Mouse (Mus musculus) heart, postnatal 4 days (tissue): Measurements from ENCODE around the gene Gab2. TPM values are rescaled to one million over a fixed set of nuclear protein-coding genes. Genes with fewer than 3 reads are reported as not detected.
"Not testable (repeated sequence)": the region's sequence is repeated elsewhere in the genome, so short reads cannot be mapped to it uniquely, and the experiment has no call there.

Source experiments
- DNase-seq: peaks from one replicate; pipeline ENCODE4 v3.0.0; 2021
- total RNA-seq, 2 experiments: library from RNA; stranded (reverse); gene quantifications; 2 replicates each; pipeline ENCODE4 v1.2.3; 2021

Gene Gab2
- total RNA-seq, 2 experiments from 2014 or later, result 26.6 to 27.4 TPM

DNA sequence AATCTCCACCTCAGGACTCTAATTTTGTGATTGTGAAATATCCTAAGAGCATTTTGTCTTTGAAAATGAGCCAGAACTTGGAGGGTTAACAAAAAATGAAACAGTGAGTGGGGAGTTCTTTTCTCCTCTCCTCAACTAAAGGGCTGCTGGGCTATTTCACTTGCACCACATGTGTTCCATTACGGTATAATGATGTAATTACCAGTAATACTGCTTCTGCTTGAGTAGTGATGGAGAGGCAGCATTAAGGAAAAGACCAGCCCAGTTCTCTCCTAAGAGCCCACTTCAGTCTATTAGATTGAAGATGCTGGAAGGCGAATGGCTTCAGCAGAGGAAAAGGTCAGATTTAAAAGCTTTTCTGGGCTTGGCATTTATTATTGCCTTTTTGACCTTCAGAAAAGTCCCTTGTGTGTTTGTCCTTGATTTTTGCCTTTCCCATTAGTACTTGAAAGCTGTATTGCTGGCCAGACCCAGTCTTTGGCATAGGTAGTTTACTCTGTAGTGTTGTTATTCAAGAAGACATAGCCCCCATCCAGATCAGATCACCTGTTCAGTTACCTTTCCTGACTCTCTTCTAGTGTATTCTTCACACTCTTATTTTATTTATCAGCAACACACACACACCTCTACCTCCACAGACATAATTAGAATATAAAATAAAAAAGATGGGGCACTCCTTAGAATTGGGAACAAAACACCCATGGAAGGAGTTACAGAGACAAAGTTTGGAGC is 69.9 kb downstream of the Gab2 start:
- DNase-seq, result no peak

DNA sequence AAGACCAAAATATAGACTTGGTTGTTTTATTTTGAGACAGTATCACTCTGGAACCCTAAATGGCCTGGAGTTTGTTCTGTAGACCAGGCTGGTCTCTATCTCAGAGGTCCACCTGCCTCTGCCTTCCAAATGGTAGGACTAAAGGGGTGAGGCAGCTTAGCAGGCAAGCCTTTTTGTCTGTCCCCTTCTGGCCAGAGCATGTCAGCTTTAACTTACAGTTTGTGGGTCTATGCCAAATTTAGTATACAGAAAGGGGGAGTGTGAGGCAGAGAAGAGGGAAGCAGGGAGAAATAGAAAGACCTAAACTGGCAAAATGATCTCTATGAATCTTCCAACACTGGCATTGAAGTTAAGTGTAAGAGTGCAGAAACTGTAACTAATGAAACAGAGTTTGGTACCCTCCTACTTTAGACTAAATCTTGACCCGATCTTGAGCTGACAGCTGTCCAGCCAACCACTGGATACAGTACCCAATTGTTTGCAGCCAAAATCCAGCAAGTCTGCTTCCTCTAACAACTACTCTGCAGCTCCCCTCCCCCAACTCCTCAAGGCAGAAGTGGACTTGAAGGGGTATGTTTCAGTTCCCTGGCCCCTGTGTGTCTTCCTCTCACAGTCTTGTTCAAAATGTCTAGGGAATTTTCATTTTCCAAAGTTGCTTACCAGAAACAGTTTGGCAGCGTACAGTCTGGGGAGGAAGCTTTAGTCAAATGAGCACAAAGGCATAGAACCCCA is 73.5 kb downstream of the Gab2 start:
- peak; percentile 32 for DNase-seq

DNA sequence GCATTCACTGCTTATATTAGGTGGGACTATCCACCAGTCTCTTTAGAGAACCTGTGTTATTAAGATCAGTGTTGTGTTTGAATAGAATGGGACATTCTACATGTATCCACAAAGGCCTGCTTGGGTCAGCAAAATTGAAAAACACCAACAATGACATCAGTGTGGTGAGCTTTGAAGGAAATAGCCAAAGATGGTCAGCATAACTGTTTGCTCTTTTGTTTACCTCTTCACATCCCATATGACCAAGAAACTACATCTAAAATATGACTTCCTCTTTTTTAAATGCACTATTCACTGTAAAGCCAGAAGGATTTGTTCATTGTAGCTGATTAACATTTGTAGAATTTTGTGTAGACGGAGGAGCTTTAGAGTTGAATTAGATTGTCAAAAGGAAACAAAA is 82.9 kb downstream of the Gab2 start:
- DNase-seq, result no peak

DNA sequence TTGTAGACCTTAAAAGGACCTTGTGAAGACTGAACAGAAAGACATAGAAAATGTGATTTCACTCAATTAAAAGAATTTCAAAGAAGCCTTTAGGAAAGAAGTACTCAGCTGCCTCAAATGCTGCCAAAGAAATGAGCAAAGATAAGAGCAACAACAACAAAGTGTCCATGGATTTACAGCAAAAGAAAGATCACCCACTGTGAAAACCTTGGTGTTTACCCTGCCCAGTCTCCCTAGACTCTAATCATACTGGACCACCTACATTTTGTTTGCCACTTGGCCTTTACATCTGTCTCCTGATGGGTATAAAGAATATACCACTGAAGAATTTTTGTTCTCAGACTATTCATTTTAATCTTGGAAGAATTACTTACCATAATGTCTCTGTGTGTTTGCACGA is 89.7 kb downstream of the Gab2 start:
- DNase-seq, result no peak

DNA sequence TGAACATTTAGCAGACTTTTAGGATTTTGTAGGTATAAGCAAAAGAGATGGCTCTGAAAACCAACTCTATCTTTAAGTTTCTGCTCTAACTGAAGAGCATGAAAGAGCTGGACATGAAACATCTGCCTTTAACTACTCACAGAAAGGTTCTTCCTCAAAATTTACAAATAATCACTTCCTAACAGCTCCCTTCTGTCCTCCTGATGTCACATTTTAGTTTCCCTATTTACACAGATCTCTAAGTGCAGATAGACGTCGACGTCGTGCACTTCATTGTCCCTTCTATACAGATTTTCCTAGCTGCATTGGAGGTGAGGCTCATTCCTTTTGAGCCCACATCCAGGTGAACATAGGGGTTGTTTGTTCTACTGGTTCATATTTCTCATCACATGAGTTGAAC is 90.3 kb downstream of the Gab2 start:
- no peak for DNase-seq

DNA sequence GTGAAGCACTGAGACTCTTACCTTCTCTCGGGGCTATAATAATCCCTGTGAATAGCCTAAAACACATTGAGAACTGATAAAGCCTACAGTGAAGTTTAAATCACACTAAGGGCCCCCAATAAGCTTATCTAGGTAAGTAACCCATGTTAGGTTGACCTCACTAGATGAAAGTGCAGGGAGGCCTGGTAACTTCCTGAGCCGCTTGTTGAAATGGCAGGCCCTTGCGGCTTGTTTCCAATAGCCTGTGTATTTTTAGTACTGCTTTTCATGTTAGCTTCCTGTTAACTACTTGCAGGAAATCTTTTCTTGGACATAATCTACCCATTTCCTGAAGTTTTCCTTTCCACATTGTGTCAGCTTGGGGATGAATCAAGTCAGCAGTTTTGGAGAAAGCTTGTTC is 90.7 kb downstream of the Gab2 start:
- peak; percentile 29 for DNase-seq

DNA sequence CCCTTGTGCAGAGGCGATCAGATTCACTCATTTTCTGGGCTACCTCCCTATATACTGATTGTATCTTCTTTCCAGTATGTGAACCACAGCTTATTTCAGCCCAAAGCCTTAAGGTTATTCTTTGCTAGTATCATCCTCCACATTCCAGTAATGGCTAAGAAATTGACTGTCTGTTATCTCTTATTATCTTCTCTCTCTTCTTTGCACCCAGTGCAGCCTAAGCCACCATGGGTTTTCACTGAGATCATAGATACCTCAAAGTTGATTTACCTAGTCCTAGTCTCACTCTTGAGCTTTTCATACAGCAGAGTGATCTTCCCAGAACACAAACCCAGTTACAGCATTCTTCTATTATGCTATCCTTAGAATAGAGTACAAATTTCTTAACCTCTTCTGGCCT is 100.5 kb downstream of the Gab2 start:
- DNase-seq, result no peak

DNA sequence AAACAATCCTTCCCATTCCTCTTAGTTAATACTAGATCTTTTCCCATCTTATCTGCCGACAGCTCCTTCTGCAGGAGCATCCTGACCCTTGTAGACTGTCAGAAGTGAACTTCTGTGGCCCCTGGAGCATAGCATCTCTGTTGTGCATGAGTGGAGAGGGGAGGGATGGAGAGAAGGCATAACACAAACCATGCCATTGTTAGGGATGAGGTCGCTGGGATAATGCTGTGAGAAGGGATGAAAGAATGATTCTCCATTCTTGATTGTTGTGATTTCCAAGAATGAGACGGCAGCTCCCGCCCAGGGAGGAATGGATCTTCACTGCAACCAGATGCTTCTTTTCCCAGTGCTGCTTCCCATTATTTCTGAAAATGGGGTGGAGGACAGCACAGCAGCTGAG is 102.0 kb downstream of the Gab2 start:
- DNase-seq, result no peak

DNA sequence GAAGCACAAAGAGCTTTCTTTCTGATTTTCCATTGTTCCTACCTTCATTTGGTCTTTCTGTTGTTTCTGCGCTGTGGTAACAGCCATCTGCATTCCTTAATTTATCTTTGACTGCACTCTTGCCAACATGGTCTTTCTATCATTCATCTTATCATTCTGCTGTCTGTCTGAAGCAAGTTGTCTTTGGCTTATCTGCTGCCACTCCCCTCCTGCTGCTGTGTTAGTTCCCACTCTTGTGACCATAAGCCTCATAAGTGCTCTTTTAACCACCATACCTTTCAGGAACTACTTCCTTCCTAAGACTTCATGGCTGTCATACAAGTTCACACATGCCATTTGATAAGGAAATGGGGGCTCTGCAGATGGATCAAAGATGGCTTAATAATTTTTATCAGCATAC is 102.6 kb downstream of the Gab2 start:
- DNase-seq, result no peak

DNA sequence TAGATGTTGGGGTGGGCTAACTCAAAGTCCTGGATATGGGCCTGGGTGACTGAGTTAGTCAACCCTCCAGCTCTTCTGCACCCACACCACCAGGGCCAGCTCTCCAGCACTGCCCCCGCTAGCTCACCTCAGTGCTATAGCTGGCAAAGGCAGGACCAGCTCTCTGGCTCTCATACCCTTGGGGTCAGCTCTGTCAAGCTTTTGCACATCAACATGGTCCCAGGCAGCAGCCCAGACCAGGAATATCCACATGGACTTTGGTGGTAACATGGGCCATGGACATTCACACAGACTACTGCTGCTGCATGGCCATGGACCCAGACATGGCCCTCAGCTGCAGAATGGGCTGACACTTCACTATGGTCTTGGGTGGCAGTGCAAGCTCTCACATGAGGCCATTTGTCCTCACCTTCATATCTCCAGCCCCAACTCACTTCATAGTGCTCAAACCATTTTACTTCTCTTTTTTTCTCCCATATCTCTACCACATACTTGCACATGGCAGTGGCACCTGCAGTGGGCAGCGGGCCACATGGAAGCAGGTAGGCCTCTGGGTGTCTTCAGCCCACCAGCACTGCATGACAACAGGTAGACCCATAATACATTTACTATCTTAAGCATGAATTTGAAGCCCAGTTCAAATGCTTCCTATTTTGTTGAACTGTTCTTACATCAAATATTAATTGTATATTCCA is 106.1 kb downstream of the Gab2 start:
- no peak for DNase-seq

DNA sequence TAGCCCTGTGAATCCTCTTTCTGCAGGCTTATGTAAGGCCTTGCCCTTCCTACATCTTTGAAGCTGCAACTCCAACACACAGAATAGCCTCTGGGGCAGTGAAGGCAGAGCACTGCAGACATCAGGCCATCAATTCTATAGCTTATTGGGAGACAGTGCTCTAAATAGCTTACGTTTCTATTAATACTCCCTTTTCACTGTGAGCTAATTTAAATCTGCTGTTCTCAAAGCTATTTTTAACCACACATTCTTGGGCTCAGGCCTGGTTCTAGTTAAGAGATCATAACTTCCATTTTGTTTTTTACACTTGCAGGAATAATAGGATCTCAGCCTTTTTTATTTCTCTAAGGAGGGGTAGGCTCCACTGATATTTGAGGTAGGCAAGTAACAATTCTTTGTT is 107.7 kb downstream of the Gab2 start:
- DNase-seq, result no peak

DNA sequence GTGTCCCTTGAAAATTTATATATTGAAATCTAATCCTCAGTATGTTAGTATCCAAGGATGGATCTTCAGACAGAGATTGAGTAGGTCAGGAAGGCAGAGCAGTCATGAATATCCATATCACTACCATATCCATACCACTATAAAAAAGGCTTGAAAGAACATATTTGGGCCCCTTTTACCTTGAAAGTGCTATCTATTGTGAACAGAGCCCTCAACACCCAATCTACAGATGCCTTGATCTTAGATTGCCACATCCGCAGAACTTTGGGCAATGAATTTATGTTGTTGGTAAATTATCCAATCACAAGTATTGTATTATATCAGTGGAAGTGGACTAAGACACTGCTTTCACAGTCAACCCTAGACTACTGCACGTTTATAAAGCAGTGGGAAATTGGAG is 122.5 kb downstream of the Gab2 start:
- no peak for DNase-seq

DNA sequence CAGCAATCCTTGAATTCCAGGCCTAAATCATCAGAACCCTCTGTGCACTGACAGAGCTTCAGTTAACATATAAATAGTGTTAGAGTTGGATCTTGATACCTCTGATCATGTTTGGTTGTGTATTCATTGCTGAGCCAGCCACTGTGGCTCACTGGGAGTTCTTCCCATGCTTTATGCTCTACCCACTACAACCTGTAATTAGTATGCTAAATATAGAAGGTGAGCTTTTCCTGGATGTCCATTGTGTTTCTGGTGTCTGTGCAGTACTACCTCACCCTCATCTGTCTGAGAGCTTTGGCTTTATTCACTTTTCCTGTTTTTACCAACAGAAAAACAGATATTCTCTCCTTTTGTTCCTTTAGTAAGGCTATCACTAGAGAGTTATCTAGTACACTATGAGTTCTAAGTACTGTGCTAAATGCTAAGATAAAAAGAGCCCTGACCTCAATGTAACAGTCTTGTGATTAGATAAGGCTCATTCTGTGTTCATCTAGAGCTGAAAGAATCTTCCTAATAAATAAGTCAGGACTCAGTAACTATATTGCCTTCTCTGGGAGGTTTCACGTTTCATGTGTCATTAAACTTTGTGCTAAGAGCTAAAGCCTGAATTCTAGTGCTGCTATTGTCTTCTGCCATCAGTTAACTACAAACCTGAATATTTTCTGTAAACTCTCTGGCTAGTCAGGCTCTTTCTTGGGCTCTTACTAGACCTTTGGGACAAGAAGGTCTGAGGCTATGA is 127.6 kb downstream of the Gab2 start:
- no peak for DNase-seq

DNA sequence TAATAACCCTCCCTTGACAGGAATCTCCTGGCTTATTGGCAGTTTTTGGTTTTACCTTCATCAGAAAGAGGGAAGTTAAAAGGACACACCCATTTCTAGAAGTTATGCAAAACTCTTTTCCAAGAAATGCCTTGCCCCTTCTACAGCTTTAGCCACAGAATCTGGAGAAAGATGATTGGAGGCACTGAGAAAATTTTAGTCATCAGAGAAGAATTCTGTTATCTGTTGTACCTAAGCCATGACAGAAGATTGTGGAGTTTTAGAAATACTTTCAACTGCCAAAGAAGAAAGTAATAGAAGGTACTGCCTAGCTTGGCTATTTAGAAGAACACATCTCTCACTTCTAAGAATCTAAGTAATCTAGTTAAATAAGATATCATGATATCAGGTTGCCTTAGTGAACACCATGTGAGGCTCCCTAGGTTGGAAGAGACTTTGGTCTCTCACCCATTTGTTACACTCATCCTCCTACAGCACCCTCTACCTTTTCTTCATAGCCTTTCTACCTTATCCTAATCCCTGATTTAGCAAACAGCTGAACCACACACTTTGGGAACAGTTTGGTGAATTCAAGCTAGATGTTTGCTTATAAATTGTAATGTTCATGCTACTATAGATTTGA is 128.8 kb downstream of the Gab2 start:
- no peak for DNase-seq

DNA sequence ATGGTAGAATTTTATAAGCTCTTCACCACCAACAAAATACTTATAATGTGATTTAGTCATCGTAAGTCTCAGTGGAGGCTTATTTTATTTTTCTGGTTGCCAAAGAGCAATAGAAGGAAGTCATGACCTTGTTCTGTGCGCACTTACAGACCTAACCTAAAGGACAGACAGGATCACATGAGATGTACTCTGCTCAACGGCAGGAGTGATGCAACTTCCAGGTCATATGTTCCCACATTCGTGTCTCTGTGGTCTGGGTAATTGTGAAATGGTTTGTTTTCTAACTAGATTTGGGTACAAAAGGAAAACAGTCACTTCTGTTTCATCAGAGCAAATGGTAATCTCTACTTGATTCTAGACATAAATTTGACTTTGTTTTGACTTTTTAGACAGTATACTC is 129.7 kb downstream of the Gab2 start:
- DNase-seq, result no peak

DNA sequence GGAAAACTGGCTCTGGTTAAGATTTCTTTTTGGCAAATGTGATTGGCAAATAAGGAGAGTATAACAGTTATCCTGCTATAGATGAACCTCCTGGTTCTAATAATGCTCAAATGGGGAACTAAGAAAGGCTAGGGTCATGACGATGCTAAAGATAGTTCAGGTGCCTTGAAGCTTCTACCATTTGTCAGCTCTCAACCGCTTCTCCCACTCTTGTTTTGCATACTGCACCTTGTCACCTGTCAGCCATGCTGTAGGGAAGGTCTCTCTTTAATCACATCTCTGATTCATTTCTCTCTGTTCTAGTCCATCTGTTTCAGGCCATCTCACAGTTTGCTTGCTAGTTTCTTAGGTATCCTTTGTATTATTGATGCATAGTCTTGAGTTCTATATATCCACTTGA is 142.4 kb downstream of the Gab2 start:
- no peak for DNase-seq

DNA sequence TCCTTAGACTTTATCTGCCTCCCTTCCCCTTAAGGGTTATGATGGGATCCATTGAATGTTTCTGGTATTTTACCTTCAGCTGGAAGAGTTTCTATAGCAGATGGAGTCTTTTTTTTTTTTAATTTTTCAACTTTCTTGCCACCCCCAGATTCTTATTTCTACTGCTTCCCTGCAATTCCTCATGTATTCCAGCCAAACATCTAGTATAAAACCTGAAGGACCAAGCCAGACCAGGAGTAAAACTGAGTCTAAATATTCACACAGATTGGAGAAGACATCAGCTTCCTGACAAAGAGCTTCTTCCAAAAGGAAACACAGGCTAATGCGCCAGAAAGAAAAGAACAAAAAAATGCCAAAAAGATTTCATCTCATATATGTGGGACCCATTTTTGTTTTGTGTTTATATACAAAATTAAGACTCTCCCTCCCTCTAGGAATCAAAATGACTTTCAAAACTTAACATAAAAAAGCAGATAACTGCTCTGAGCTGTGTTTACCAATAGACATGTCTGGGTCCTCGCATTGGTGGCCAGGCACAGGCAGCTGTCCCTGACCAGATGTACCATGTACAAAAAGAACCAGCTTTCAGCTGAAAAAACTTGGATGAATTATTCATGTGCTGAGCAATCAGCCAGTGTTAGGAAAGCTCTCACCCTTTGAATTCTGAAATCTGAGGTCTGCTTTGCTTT is 164.0 kb downstream of the Gab2 start:
- no peak for DNase-seq

DNA sequence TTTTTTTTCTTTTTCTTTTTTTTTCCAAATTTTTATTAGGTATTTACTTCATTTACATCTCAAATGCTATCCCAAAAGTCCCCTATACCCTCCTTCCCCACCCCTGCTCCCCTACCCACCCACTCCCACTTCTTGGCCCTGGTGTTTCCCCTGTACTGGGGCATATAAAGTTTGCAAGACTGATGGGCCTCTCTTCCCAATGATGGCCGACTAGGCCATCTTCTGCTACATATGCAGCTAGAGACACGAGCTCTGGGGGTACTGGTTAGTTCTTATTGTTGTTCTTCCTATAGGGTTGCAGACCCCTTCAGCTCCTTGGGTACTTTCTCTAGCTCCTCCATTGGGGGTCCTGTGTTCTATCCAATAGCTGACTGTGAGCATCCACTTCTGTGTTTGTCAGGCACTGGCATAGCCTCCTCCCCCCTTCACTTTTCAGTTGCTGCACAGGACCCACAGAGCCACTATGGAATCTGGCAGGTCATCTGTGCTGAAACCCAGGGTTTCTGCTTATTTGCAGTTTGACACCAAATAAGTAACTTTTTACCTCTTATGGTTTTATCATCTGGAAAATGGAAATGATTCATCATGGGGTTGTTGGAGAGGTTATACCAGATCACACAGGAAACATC is 164.7 kb downstream of the Gab2 start:
- DNase-seq, result not testable (repeated sequence)

DNA sequence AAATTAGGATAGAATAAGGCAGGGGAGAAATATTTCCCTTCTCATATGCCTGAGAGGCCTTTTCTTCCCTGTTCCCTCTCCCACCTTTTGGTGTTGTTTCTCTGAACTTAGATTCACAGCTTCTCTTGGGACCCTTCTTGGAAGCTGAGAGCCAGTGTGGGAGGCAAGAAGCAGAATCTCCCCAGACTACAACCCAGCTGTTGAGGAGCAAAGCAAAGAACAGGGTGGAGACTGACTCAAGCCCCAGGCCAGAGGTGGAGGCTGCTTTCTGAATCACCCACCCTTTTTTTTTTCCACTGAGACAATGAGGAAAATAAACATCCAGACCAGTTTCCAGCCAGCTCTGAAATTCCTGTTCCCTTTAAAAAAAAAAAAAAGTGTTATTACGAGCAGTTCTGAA is 166.3 kb downstream of the Gab2 start:
- DNase-seq, result peak; percentile 45

DNA sequence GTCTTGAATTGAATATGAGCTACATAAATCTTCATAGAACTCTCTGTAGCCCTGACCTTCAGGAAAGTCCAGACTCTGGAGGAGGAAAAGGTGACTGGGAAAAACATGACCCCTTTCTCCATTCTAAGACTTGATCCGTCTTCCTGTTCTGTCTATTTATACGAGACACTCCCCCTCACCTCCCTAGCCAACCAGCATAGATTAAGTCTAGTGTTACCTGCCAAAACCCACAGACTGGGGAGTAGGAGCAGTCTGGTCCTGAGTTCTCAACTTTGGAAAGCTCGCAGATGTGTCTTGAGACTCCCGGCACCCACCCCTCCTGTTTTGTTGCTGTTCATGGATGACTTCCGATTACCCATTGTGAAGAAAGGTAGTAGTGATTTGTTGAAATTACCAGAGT is 166.8 kb downstream of the Gab2 start:
- DNase-seq, result peak; percentile 10

DNA sequence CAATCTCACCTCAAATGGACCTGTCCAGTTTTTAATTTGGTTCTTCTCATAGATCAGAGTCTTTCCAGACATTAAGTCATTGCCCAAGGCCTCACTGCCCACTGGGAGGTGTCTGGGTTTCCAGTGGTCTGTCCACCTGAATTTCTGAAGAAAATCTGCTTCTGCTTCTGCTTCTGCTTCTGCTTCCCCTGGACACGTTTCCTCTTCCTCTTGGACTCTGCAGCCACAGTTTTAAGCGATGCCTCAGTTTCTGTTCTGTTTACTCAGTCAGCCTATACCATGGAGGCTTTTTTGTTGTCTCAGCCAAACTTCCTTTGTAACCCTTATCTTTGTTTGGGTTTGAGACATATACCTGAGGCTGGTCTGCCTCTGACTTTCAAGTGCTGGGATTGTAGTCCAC is 170.3 kb downstream of the Gab2 start:
- DNase-seq, result no peak
